Mouse (Mus musculus) megakaryocyte progenitor cell, adult 5-6 weeks (primary cell): Measurements from ENCODE around the gene Ccdc9. TPM values are rescaled to one million over a fixed set of nuclear protein-coding genes. Genes with fewer than 3 reads are reported as not detected.

Source experiments
- ATAC-seq: replicated peaks from 2 replicates; pipeline ENCODE4 v1.8.0; 2016; ENCODE audit warnings: mild to moderate bottlenecking, moderate TSS enrichment, inconsistent platforms; ENCODE audit not compliant: poor library complexity
- total RNA-seq, 2 experiments: library from RNA; stranded (forward) in 1 of 2; stranded (reverse) in 1 of 2; fragments of 157-497, 149-512 nt in 1 of 2; fragments of 200-1000 nt in 1 of 2; gene quantifications; 2 replicates each; pipeline versions ENCODE4 v1.2.3 to v1.2.4; 2015 to 2017

Ccdc9 gene
- total RNA-seq (2015) (17.3 and 19.8 TPM in 2 replicates), total RNA-seq (2017) (87.9 and 99.6 TPM in 2 replicates)

- peak; percentile 82 for ATAC-seq
Observed at GRCm38 (mm10) chr7:16286026-16286961, at the start of gene Ccdc9. Gene Ccdc9, minus strand, starts transcription at chr7:16286795.

GRCm38 (mm10) chr7:16329146-16329545 lies 42.6 kb upstream of the Ccdc9 start:
- no peak for ATAC-seq

- ATAC-seq: 0 out of 2 replicates have a peak, but pooled peaks have one; percentile 7
Observed at GRCm38 (mm10) chr7:16326607-16326971, 40.0 kb upstream of the Ccdc9 start.

GRCm38 (mm10) chr7:16325920-16326606 lies 39.5 kb upstream of the Ccdc9 start:
- peak; percentile 98 for ATAC-seq

- no peak for ATAC-seq
Observed at GRCm38 (mm10) chr7:16324661-16325060, 38.1 kb upstream of the Ccdc9 start.

GRCm38 (mm10) chr7:16320479-16320878 lies 33.9 kb upstream of the Ccdc9 start:
- ATAC-seq: no peak

- no peak for ATAC-seq
Observed at GRCm38 (mm10) chr7:16319216-16319615, 32.6 kb upstream of the Ccdc9 start.

- no peak for ATAC-seq
Observed at GRCm38 (mm10) chr7:16317094-16317493, 30.5 kb upstream of the Ccdc9 start.

- no peak for ATAC-seq
Observed at GRCm38 (mm10) chr7:16315222-16315759, 28.7 kb upstream of the Ccdc9 start.

- no peak for ATAC-seq
Observed at GRCm38 (mm10) chr7:16314221-16314775, 27.7 kb upstream of the Ccdc9 start.

GRCm38 (mm10) chr7:16313481-16314220 lies 27.1 kb upstream of the Ccdc9 start:
- ATAC-seq: peak; percentile 31

GRCm38 (mm10) chr7:16312672-16313311 lies 26.2 kb upstream of the Ccdc9 start:
- peak; percentile 9 for ATAC-seq

GRCm38 (mm10) chr7:16312011-16312671 lies 25.5 kb upstream of the Ccdc9 start:
- ATAC-seq: no peak

- no peak for ATAC-seq
Observed at GRCm38 (mm10) chr7:16311453-16312004, 24.9 kb upstream of the Ccdc9 start.

GRCm38 (mm10) chr7:16310521-16311452 lies 24.2 kb upstream of the Ccdc9 start:
- peak; percentile 5; the same call in 1 of the 2 replicates for ATAC-seq

GRCm38 (mm10) chr7:16310020-16310520 lies 23.5 kb upstream of the Ccdc9 start:
- peak; percentile 38 for ATAC-seq

GRCm38 (mm10) chr7:16309318-16310019 lies 22.9 kb upstream of the Ccdc9 start:
- ATAC-seq: peak; percentile 18
